Mouse (Mus musculus) CH12.LX (cell line): ENCODE data around the gene Cwc15. TPM values are rescaled to one million over a fixed set of nuclear protein-coding genes. Genes with fewer than 3 reads are reported as not detected.
"Not testable (repeated sequence)": the region's sequence is repeated elsewhere in the genome, so short reads cannot be mapped to it uniquely, and the experiment has no call there.

Source experiments
- DNase-seq: peaks from one replicate; pipeline ENCODE4 v3.0.0-alpha.2; 2013; ENCODE audit errors: extremely low read depth
- H3K27ac ChIP-seq: 2 replicates; pipeline ENCODE4 v1.5.1; 2012; ENCODE audit warnings: low read depth, mild to moderate bottlenecking, control low read depth, moderate library complexity; ENCODE audit not compliant: insufficient read depth
- H3K27me3 ChIP-seq: replicated peaks from 2 replicates; pipeline ENCODE3; 2012; ENCODE audit warnings: inconsistent platforms
- H3K36me3 ChIP-seq, 2 experiments: replicated peaks in 1 of 2; 2 replicates each; pipeline versions ENCODE3 to v1.6.1; 2012; ENCODE audit warnings: inconsistent platforms in 1 of 2, low read length in 1 of 2, mild to moderate bottlenecking in 1 of 2, mixed read lengths in 1 of 2, moderate library complexity in 1 of 2; ENCODE audit not compliant: control insufficient read depth in 1 of 2, insufficient read depth in 1 of 2
- H3K4me1 ChIP-seq, 2 experiments: 2 replicates each; pipeline ENCODE4 v1.6.1; 2012; ENCODE audit warnings: inconsistent platforms in 1 of 2, moderate library complexity in 1 of 2; ENCODE audit not compliant: insufficient read depth in 2 of 2, control insufficient read depth in 1 of 2
- H3K4me2 ChIP-seq: 2 replicates; pipeline ENCODE4 v1.6.1; 2012; ENCODE audit warnings: low read depth, mild to moderate bottlenecking, control low read depth; ENCODE audit not compliant: poor library complexity, insufficient read depth, severe bottlenecking
- H3K4me3 ChIP-seq, 3 experiments: fragments of 150-350 bp in 1 of 3; sonication (generic) in 1 of 3; replicated peaks in 1 of 3; 2 replicates each; pipeline versions ENCODE3 to v1.5.1; 2011 to 2012; ENCODE audit warnings: low read depth in 2 of 3, low read length in 2 of 3, mild to moderate bottlenecking in 2 of 3, moderate library complexity in 2 of 3, control low read depth in 1 of 3, improper control_type of control experiment in 1 of 3, inconsistent platforms in 1 of 3, mixed read lengths in 1 of 3; ENCODE audit not compliant: poor library complexity in 1 of 3
- H3K79me2 ChIP-seq: replicated peaks from 2 replicates; pipeline ENCODE4 v1.6.1; 2012; ENCODE audit warnings: mild to moderate bottlenecking, moderate library complexity; ENCODE audit not compliant: control insufficient read depth, poor library complexity, insufficient read depth, severe bottlenecking; ENCODE audit errors: extremely low read depth
- H3K9ac ChIP-seq: 2 replicates; pipeline ENCODE4 v1.6.1; 2012; ENCODE audit warnings: low read depth, mild to moderate bottlenecking, control low read depth, moderate library complexity; ENCODE audit not compliant: insufficient read depth
- H3K9me3 ChIP-seq: replicated peaks from 2 replicates; pipeline ENCODE3; 2012; ENCODE audit warnings: low read length, inconsistent platforms, mixed read lengths
- BHLHE40 ChIP-seq: IDR thresholded peaks from 2 replicates; pipeline ENCODE4 v1.6.1; 2011; ENCODE audit warnings: mild to moderate bottlenecking, low read depth, low read length, improper control_type of control experiment
- CHD2 ChIP-seq: IDR thresholded peaks from 2 replicates; pipeline ENCODE4 v1.6.1; 2011; ENCODE audit warnings: low read length, improper control_type of control experiment
- CTCF ChIP-seq, 2 experiments: IDR thresholded peaks in 1 of 2; conservative IDR thresholded peaks in 1 of 2; 2 replicates each; pipeline ENCODE4 v1.5.1; 2011 to 2012; ENCODE audit warnings: low read depth in 2 of 2, low read length in 2 of 2, improper control_type of control experiment in 1 of 2, inconsistent platforms in 1 of 2, mild to moderate bottlenecking in 1 of 2, moderate library complexity in 1 of 2
- E2F4 ChIP-seq: IDR thresholded peaks from 2 replicates; pipeline ENCODE4 v1.6.1; 2011; ENCODE audit warnings: low read depth, low read length, improper control_type of control experiment; ENCODE audit not compliant: insufficient replicate concordance
- EP300 ChIP-seq: IDR thresholded peaks from 2 replicates; pipeline ENCODE4 v1.6.1; 2011; ENCODE audit warnings: low read length, improper control_type of control experiment
- HCFC1 ChIP-seq: IDR thresholded peaks from 2 replicates; pipeline ENCODE4 v1.6.1; 2012; ENCODE audit warnings: low read depth, mild to moderate bottlenecking, inconsistent platforms, low read length, improper control_type of control experiment
- IRF4 ChIP-seq: IDR thresholded peaks from 2 replicates; pipeline ENCODE4 v1.6.1; 2014; ENCODE audit warnings: low read depth, mild to moderate bottlenecking, inconsistent platforms, low read length, improper control_type of control experiment
- JUN ChIP-seq: IDR thresholded peaks from 2 replicates; pipeline ENCODE4 v1.6.1; 2011; ENCODE audit warnings: low read depth, mild to moderate bottlenecking, low read length, improper control_type of control experiment, moderate library complexity; ENCODE audit not compliant: insufficient read depth
- KAT2A ChIP-seq: IDR thresholded peaks from 2 replicates; pipeline ENCODE4 v1.6.1; 2012; ENCODE audit warnings: low read length, improper control_type of control experiment, inconsistent platforms; ENCODE audit not compliant: insufficient replicate concordance
- MAFK ChIP-seq: IDR thresholded peaks from 2 replicates; pipeline ENCODE4 v1.6.1; 2011; ENCODE audit warnings: low read length, improper control_type of control experiment; ENCODE audit not compliant: insufficient replicate concordance
- MEF2A ChIP-seq: IDR thresholded peaks from 2 replicates; pipeline ENCODE4 v1.6.1; 2014; ENCODE audit warnings: low read depth, mild to moderate bottlenecking, inconsistent platforms, low read length, improper control_type of control experiment, borderline replicate concordance
- MXI1 ChIP-seq: IDR thresholded peaks from 2 replicates; pipeline ENCODE4 v1.6.1; 2011; ENCODE audit warnings: mild to moderate bottlenecking, low read depth, low read length, improper control_type of control experiment
- PAX5 ChIP-seq: IDR thresholded peaks from 2 replicates; pipeline ENCODE4 v1.6.1; 2012; ENCODE audit warnings: low read length, inconsistent platforms, mixed read lengths
- RCOR1 ChIP-seq: conservative IDR thresholded peaks from 2 replicates; pipeline ENCODE4 v1.6.1; 2012; ENCODE audit warnings: low read depth, mild to moderate bottlenecking, inconsistent platforms, low read length, improper control_type of control experiment
- SMC3 ChIP-seq: IDR thresholded peaks from 2 replicates; pipeline ENCODE4 v1.6.1; 2011; ENCODE audit warnings: low read depth, low read length, improper control_type of control experiment
- TCF12 ChIP-seq: IDR thresholded peaks from 2 replicates; pipeline ENCODE4 v1.6.1; 2014; ENCODE audit warnings: low read depth, mild to moderate bottlenecking, inconsistent platforms, low read length, improper control_type of control experiment
- USF2 ChIP-seq: conservative IDR thresholded peaks from 2 replicates; pipeline ENCODE4 v1.6.1; 2011; ENCODE audit warnings: low read depth, low read length, improper control_type of control experiment
- ZMIZ1 ChIP-seq: IDR thresholded peaks from 2 replicates; pipeline ENCODE4 v1.6.1; 2012; ENCODE audit warnings: low read depth, mild to moderate bottlenecking, inconsistent platforms, low read length, improper control_type of control experiment
- dilution Hi-C: fragments of 300-500 bp; cut with MboI; formaldehyde crosslinking; loops from 2 replicates; pipeline ENCODE4 v1.14.3; 2020; ENCODE audit warnings: low sequenced_read_pairs; ENCODE audit not compliant: extremely low pct_unique_long_range_greater_than_20kb, extremely low pct_ligation_motif_present
- in situ Hi-C: fragments of 300-500 bp; cut with MboI; formaldehyde crosslinking; loops from 3 replicates; pipeline ENCODE4 v1.14.3; 2019; ENCODE audit warnings: low sequenced_read_pairs, low pct_ligation_motif_present, low pct_unique_long_range_greater_than_20kb, mixed read lengths
- polyA plus RNA-seq: library from polyadenylated mRNA; unstranded; fragments of >175 nt; gene quantifications from 2 replicates; pipeline ENCODE4 v1.2.1, GENCODE M21; 2012; ENCODE audit warnings: low read depth; ENCODE audit not compliant: insufficient read length
- total RNA-seq, 2 experiments: library from RNA; depleted of rRNA; stranded (reverse); fragments of 300-350 nt in 1 of 2; fragments of >200 nt in 1 of 2; gene quantifications; 2 replicates each; pipeline ENCODE4 v1.2.3; 2012 to 2014

Gene Cwc15
- total and polyA plus RNA-seq, 3 experiments: 107 to 221 (median 190) TPM

DNA sequence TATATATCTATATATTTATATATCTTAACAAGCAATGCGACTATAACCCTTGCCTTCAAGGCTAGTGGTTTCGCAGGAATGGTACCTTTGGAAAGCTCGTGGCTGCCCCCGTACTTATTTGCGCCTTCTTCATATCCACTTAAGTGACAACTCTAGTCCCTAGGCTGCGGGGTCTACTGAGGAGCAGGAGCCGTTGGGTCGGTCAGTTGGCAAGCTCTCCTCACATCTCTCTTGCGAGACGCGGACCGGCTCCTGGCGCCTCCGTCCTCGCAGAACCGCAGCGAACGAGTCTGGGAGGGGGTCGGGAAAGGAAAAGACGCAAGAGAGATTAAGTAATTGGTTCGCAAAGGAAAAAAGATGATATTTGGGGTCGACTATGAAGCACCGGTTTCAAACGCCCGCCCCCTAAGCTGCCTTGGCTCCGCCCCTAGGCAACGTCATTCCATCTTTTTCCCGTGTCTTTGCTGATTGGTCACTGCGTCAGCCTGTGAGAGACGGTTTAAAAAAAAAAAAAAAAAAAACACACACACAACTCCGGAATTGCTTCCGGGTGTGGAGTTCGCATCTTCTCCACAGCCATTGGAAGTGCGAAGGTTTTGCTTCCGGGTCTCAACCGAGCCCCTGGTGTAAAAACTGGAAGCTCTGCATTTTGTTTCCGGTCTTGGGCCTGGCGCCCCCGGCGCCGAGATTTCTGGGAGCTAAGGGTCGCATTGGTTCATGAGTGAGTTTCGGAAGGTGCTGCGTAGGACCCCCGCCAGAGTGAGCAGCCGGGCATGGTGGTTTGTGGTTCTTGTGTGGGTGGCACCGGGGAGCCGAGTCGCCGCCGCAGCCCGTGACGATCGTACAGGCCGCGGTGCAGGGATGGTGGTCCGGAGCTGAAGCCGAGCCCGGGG lies at the start of gene Cwc15, which contains the start of gene Kdm4d (continued):
- peak; percentile 89 for TF ChIP-seq TCF12

DNA sequence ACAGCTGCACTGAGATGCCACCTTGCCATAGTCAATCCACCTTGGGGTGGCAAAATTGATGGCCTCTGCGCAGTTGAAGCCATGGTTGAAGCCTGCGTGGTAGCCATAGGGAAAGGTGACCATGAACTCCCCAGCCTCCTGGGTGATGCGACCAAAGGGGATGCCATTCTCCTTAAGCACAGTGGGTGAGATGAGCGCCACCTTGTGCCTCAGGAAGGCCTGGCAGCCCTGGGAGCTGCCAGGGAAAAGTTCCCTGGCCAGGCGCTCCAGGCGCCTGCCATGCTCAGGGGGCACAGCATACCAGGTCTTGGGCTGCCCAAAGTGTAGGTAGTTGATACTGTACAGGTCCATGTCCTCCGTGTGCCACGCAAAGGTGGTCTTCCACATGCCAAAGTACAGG lies 49.3 kb upstream of the Cwc15 start:
- H3K4me2 ChIP-seq, H3K9ac ChIP-seq, DNase-seq, H3K27me3 ChIP-seq, H3K4me1 ChIP-seq, H3K4me3 ChIP-seq, dilution Hi-C loops, H3K36me3 ChIP-seq, H3K27ac ChIP-seq, H3K79me2 ChIP-seq, H3K9me3 ChIP-seq: not testable (repeated sequence)
- in situ Hi-C loops: loop anchor here (10.0 kb wide), 1 partner anchor 106 kb away; no protein-coding TSS in a partner anchor
- TF ChIP-seq CTCF (conservative IDR thresholded peaks at IDR 0.05 in 1 of 2, IDR thresholded peaks at IDR 0.05 in 1 of 2; ENCODE audit: low read depth in 2 of 2, low read length in 2 of 2): peak in 1 of 2 experiments; percentile 37; a peak in 2 of 4 replicates

DNA sequence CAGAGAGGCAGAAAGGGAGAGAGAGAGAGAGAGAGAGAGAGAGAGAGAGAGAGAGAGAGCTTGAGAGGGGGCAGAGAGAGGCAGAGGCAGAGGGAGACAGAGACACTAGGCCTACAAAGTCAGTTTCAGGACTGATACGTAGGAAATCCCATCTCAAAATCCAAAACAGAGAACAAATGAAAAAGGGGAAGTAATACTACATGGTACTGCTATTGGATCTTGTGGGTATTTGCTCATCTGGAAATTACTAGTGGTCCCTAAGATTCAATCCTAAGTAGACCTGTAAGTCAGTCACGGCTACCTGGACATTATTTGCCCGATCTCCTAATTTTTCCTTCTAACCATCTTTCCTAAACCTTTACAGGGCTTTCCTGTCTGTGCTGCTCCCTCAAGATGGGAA lies 44.1 kb upstream of the Cwc15 start:
- Histone ChIP-seq H3K9me3 (no peaks in the 10 kb centered on the region), H3K27me3 (no peaks in the 10 kb centered on the region), H3K79me2 (no peaks in the 10 kb centered on the region)
- in situ Hi-C loops: loop anchor here (10.0 kb wide), 1 partner anchor 112 kb away; no protein-coding TSS in a partner anchor
- TF ChIP-seq BHLHE40: no peak
- TF ChIP-seq EP300: no peak
- TF ChIP-seq CHD2: no peak
- no peak for TF ChIP-seq RCOR1
- no peak for TF ChIP-seq USF2
- TF ChIP-seq TCF12: no peak
- no peak for TF ChIP-seq ZMIZ1
- TF ChIP-seq MXI1: no peak
- TF ChIP-seq E2F4: no peak
- no peak for TF ChIP-seq HCFC1
- no peak for TF ChIP-seq IRF4
- no peak for TF ChIP-seq JUN
- TF ChIP-seq MEF2A: no peak
- TF ChIP-seq KAT2A: no peak
- no peak for TF ChIP-seq MAFK
- TF ChIP-seq PAX5: no peak
- TF ChIP-seq SMC3: no peak
- TF ChIP-seq, all 38 proteins: peak for 0
- Histone ChIP-seq H3K27ac (no peak overlapping the region), H3K9ac (no peak overlapping the region), H3K4me3 (no peak overlapping the region), H3K36me3 (no peaks in the 10 kb centered on the region), H3K4me2 (no peak overlapping the region), H3K4me1 (peaks cover 0 to 5% of the 10 kb centered on the region in 2 experiments; a peak in 1 of 4 replicates)
- no peak for DNase-seq
- dilution Hi-C loops: no loop called here

DNA sequence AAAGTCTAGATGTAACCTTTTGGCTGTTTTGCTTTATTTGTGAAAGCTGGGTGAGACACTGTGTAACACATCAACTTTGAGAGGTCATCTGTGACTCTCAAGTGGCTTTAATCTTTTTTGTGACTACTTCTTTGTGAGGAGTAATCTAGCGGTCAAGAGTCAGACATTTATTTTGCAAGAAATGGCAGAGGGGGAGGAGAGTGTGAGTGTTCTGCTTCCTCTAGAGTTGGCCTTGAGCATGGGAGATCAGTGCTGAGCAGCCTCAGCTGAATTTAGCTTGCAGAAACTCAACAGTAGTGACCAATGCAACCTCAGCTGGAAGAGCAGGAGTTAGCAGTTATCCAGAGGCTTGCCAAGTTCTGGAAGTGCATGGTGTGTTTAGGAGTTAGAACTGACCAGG lies 37.9 kb upstream of the Cwc15 start:
- H3K79me2 ChIP-seq, H3K9me3 ChIP-seq, H3K4me3 ChIP-seq, H3K4me1 ChIP-seq, H3K27me3 ChIP-seq, H3K9ac ChIP-seq, H3K36me3 ChIP-seq, DNase-seq, dilution Hi-C loops, in situ Hi-C loops, H3K27ac ChIP-seq, H3K4me2 ChIP-seq: not testable (repeated sequence)
